Mouse (Mus musculus): ENCODE data around the gene Icam2.

Icam2 gene

GRCm38 (mm10) chr11:106391546-106392188, 3.8 kb upstream of the Icam2 start:
- DNase-seq (ENCODE audit: low spot score): peak; percentile 89

- no peak for DNase-seq (ENCODE audit: low spot score)
These were observed 2.9 kb upstream of the Icam2 start for GRCm38 (mm10) chr11:106390757-106391156.

- no peak for DNase-seq (ENCODE audit: low spot score)
These were observed 1.7 kb upstream of the Icam2 start for GRCm38 (mm10) chr11:106389611-106390010.

- no peak for DNase-seq (ENCODE audit: low spot score)
These were observed 855 bp downstream of the Icam2 start for GRCm38 (mm10) chr11:106387020-106387419.

- DNase-seq (ENCODE audit: low spot score): no peak
These were observed 1.5 kb downstream of the Icam2 start for GRCm38 (mm10) chr11:106386409-106386808.

GRCm38 (mm10) chr11:106383051-106383790, 4.7 kb downstream of the Icam2 start:
- no peak for DNase-seq (ENCODE audit: low spot score)

- DNase-seq (ENCODE audit: low spot score): no peak
These were observed 5.5 kb downstream of the Icam2 start for GRCm38 (mm10) chr11:106382424-106382823.

GRCm38 (mm10) chr11:106381883-106382282, 6.0 kb downstream of the Icam2 start:
- no peak for DNase-seq (ENCODE audit: low spot score)

- DNase-seq (ENCODE audit: low spot score): no peak
These were observed 6.9 kb downstream of the Icam2 start for GRCm38 (mm10) chr11:106381011-106381410.

GRCm38 (mm10) chr11:106374979-106375378, 12.9 kb downstream of the Icam2 start:
- DNase-seq (ENCODE audit: low spot score): no peak

- no peak for DNase-seq (ENCODE audit: low spot score)
These were observed 13.3 kb downstream of the Icam2 start for GRCm38 (mm10) chr11:106374559-106374958.

GRCm38 (mm10) chr11:106373998-106374397, 13.9 kb downstream of the Icam2 start:
- DNase-seq (ENCODE audit: low spot score): no peak

- peak; percentile 85 for DNase-seq (ENCODE audit: low spot score)
These were observed 21.6 kb downstream of the Icam2 start for GRCm38 (mm10) chr11:106366316-106366715.

GRCm38 (mm10) chr11:106365366-106365765, 22.5 kb downstream of the Icam2 start, which contains the start of gene Prr29:
Prr29 (plus strand) TSS chr11:106365472.
- DNase-seq (ENCODE audit: low spot score): no peak

GRCm38 (mm10) chr11:106364712-106365111, 23.2 kb downstream of the Icam2 start:
- peak; percentile 29 for DNase-seq (ENCODE audit: low spot score)

GRCm38 (mm10) chr11:106359350-106359749, 28.5 kb downstream of the Icam2 start:
- DNase-seq (ENCODE audit: low spot score): peak; percentile 64

- no peak for DNase-seq (ENCODE audit: low spot score)
These were observed 32.3 kb downstream of the Icam2 start for GRCm38 (mm10) chr11:106355382-106356128.

- no peak for DNase-seq (ENCODE audit: low spot score)
These were observed 33.7 kb downstream of the Icam2 start for GRCm38 (mm10) chr11:106354181-106354580.

- DNase-seq (ENCODE audit: low spot score): no peak
These were observed 34.7 kb downstream of the Icam2 start, which contains the start of gene Scn4a for GRCm38 (mm10) chr11:106353188-106353587. Scn4a (minus strand) TSS chr11:106353288.

- no peak for DNase-seq (ENCODE audit: low spot score)
These were observed 35.9 kb downstream of the Icam2 start for GRCm38 (mm10) chr11:106351941-106352340.

GRCm38 (mm10) chr11:106351253-106351652, 36.6 kb downstream of the Icam2 start:
- DNase-seq (ENCODE audit: low spot score): no peak

- peak; percentile 24 for DNase-seq (ENCODE audit: low spot score)
These were observed 37.0 kb downstream of the Icam2 start for GRCm38 (mm10) chr11:106350853-106351252.

GRCm38 (mm10) chr11:106349772-106350171, 38.1 kb downstream of the Icam2 start:
- DNase-seq (ENCODE audit: low spot score): no peak
